29 mouse cellular contexts compared by ENCODE assay signal in genomic region chr13:43752407-43752806, GRCm38 (mm10). TPM values are rescaled to one million over a fixed set of nuclear protein-coding genes. Genes with fewer than 3 reads are reported as not detected.
DNase-seq lines count a peak whose midpoint lies in the region; ATAC-seq and TF ChIP-seq lines count a peak whose summit lies in the region.
"Had no signal": no experiment of that assay in that cellular context is flagged by ENCODE, and none has a peak within 500 bp of the region (broad histone marks: within the 10 kb centered on the region; RNA-seq: fewer than 3 reads in every experiment).

No protein-coding gene starts in this region.

- H3K9me3 ChIP-seq in midbrain, embryonic 14.5 days (ENCODE audit: control insufficient read depth, low read length) = no peaks in the 10 kb centered on the region; the same call in 1 of the 2 replicates
- H3K9me3 ChIP-seq: forebrain, embryonic 10.5 days; forebrain, embryonic 13.5 days; G1E; heart, embryonic 12.5 days; heart, embryonic 15.5 days; hindbrain, embryonic 10.5 days; hindbrain, embryonic 13.5 days had no signal

- H3K27me3 ChIP-seq in spleen, adult 2 months (ENCODE audit: control insufficient read depth, insufficient read depth, low read length) = no peaks in the 10 kb centered on the region
- no peaks in the 10 kb centered on the region for H3K27me3 ChIP-seq in midbrain, embryonic 14.5 days (ENCODE audit: control insufficient read depth, insufficient read depth, low read length)
- H3K27me3 ChIP-seq in cerebellum, adult 2 months (ENCODE audit: control insufficient read depth, insufficient read depth, low read length) = no peaks in the 10 kb centered on the region
- H3K27me3 ChIP-seq: forebrain, embryonic 13.5 days; heart, embryonic 12.5 days; heart, embryonic 15.5 days; hindbrain, embryonic 13.5 days; Patski had no signal

- intact Hi-C loops in gastrocnemius, postnatal 14 days (cut with DNase I; ENCODE audit: low total_unique reads) = no loop called here

- H3K36me3 ChIP-seq in spleen, adult 2 months (ENCODE audit: control insufficient read depth, insufficient read depth, low read length) = no peaks in the 10 kb centered on the region
- H3K36me3 ChIP-seq in midbrain, embryonic 14.5 days (ENCODE audit: control insufficient read depth, insufficient read depth, low read length) = no peaks in the 10 kb centered on the region
- H3K36me3 ChIP-seq: forebrain, embryonic 10.5 days; G1E; heart, embryonic 12.5 days; heart, embryonic 15.5 days; hindbrain, embryonic 10.5 days; hindbrain, embryonic 13.5 days had no signal

- H3K4me3 ChIP-seq in spleen, adult 2 months (ENCODE audit: extremely low read depth, insufficient read depth, insufficient read length) = no peak overlapping the region
- no peak overlapping the region for H3K4me3 ChIP-seq in midbrain, embryonic 14.5 days (replicated peaks; ENCODE audit: low read depth, low read length)
- H3K4me3 ChIP-seq in cerebellum, adult 2 months (replicated peaks; ENCODE audit: insufficient read depth, low read depth, low read length) = no peak overlapping the region
- H3K4me3 ChIP-seq: forebrain, embryonic 10.5 days; forebrain, embryonic 13.5 days; heart, embryonic 12.5 days; heart, embryonic 15.5 days; hindbrain, embryonic 10.5 days; hindbrain, embryonic 13.5 days had no signal

- TF ChIP-seq CTCF in spleen, adult 2 months (IDR thresholded peaks at IDR 0.05; ENCODE audit: extremely low read depth, insufficient read depth, insufficient read length, insufficient replicate concordance) = no peak
- no peak for TF ChIP-seq CTCF in cerebellum, adult 2 months (IDR thresholded peaks at IDR 0.05; ENCODE audit: borderline replicate concordance, insufficient read depth, low read depth, low read length)

- H3K9ac ChIP-seq in midbrain, embryonic 14.5 days (replicated peaks; ENCODE audit: low read length) = no peak overlapping the region
- H3K9ac ChIP-seq: forebrain, embryonic 13.5 days; heart, embryonic 12.5 days; heart, embryonic 15.5 days; hindbrain, embryonic 13.5 days had no signal

- no peak for TF ChIP-seq POLR2A in spleen, adult 2 months (IDR thresholded peaks at IDR 0.05; ENCODE audit: low read depth, low read length)
- TF ChIP-seq POLR2A in cerebellum, adult 2 months (IDR thresholded peaks at IDR 0.05; ENCODE audit: borderline replicate concordance, insufficient read depth, low read length) = no peak

- ATAC-seq in CD4-positive, CD25-positive, alpha-beta regulatory T cell, adult 4 months = peak; percentile 21
- peak; percentile 50 for ATAC-seq in inflammation-experienced regulatory T-cells, adult 6 months
- ATAC-seq in midbrain, embryonic 14.5 days (ENCODE audit: low FRiP score, low TSS enrichment) = no peak
- ATAC-seq: forebrain, embryonic 13.5 days; forebrain, embryonic 16.5 days; hindbrain, embryonic 16.5 days; intestine, postnatal 0 days; Patski had no signal

- H3K4me2 ChIP-seq in midbrain, embryonic 14.5 days (ENCODE audit: low read length) = no peak overlapping the region
- H3K4me2 ChIP-seq: forebrain, embryonic 13.5 days; heart, embryonic 12.5 days; heart, embryonic 15.5 days; hindbrain, embryonic 13.5 days had no signal

- peak in 1 of 2 experiments; percentile 32 for DNase-seq in spleen, adult 2 months (ENCODE audit: low read depth in 1 of 2, low spot score in 2 of 2)
- DNase-seq in spleen, postnatal 4 days (ENCODE audit: low spot score in 2 of 2) = no peak
- DNase-seq in B cell, adult 2 months = peak; percentile 28 to 37
- no peak for DNase-seq in midbrain, embryonic 14.5 days
- no peak for DNase-seq in gastrocnemius, postnatal 14 days
- no peak for DNase-seq in cerebellum, adult 2 months
- DNase-seq: adrenal gland, adult 2 months; adrenal gland, postnatal 14 days; cerebellum, adult 11 months; cerebellum, adult 8-10 months; cerebellum, postnatal 10 days; cerebellum, postnatal 36 days; gastrocnemius, postnatal 10 days; heart, adult 18-20 months; heart, postnatal 10 days; heart, postnatal 36 days had no signal

- peak overlapping the region; percentile 52 for H3K27ac ChIP-seq in spleen, adult 2 months (ENCODE audit: insufficient read depth, low read length)
- H3K27ac ChIP-seq in midbrain, embryonic 14.5 days (replicated peaks; ENCODE audit: low read depth, low read length) = no peak overlapping the region
- H3K27ac ChIP-seq in cerebellum, adult 2 months (ENCODE audit: insufficient read depth, low read length) = no peak overlapping the region
- H3K27ac ChIP-seq: forebrain, embryonic 10.5 days; forebrain, embryonic 13.5 days; heart, embryonic 15.5 days; hindbrain, embryonic 10.5 days; hindbrain, embryonic 13.5 days had no signal

- 22% methylated on average over 7 of the region's 7 CpGs for WGBS in spleen, adult 2 months
- WGBS in midbrain, embryonic 14.5 days = 87% methylated on average over 7 of the region's 7 CpGs
- 81% methylated on average over 7 of the region's 7 CpGs for WGBS in cerebellum, adult 2 months

- H3K4me1 ChIP-seq in spleen, adult 2 months (ENCODE audit: control insufficient read depth, insufficient read depth, insufficient read length) = peaks cover 6% of the 10 kb centered on the region
- 0 out of 2 replicates have a peak, but pooled peaks cover 3% of the 10 kb centered on the region for H3K4me1 ChIP-seq in midbrain, embryonic 14.5 days (ENCODE audit: control insufficient read depth, insufficient read depth, low read length)
- no peaks in the 10 kb centered on the region for H3K4me1 ChIP-seq in cerebellum, adult 2 months (ENCODE audit: control insufficient read depth, insufficient read depth, low read length)
- H3K4me1 ChIP-seq: forebrain, embryonic 10.5 days; forebrain, embryonic 13.5 days; hindbrain, embryonic 10.5 days had no signal

RNA-seq across cellular contexts. Expression of gene Cd83, which starts 32.2 kb away (rescaled TPM):
- 38.3 and 58.4 TPM in 2 replicates for polyA plus RNA-seq in spleen, adult 2 months (2012; rRNA removed)
- polyA plus RNA-seq in CD4-positive, CD25-positive, alpha-beta regulatory T cell, adult 4 months (2017; shearing (Covaris generic)) = 100 to 1,000 TPM; 294 to 385 TPM
- polyA plus RNA-seq in inflammation-experienced regulatory T-cells, adult 6 months (2017; shearing (Covaris generic)) = 100 to 1,000 TPM; 115 to 333 (median 260) TPM
- polyA plus RNA-seq in midbrain, embryonic 14.5 days (2014; fragmentation: Nextera tagmentation; extraction: Ambion mirVana) = 17.4 and 18.4 TPM in 2 replicates
- total RNA-seq in gastrocnemius, postnatal 14 days (2021) = 1 to 10 TPM in 1 of 2 experiments, under 1 TPM in 1; 0.73 to 1.8 TPM
- polyA plus RNA-seq in cerebellum, adult 2 months (2012; rRNA removed) = 33.3 and 35.7 TPM in 2 replicates
- polyA plus RNA-seq: G1E, Patski had no signal

Comparison
In these comparisons a context has a peak if more than half of its experiments do, and no peak if none do; other contexts are left out.
1. DNase-seq: peak in B cell, adult 2 months (2 of 2); none in spleen, postnatal 4 days (0 of 2), midbrain, embryonic 14.5 days (single experiment), gastrocnemius, postnatal 14 days (single experiment) and cerebellum, adult 2 months (0 of 2).